Mouse (Mus musculus): ENCODE results near the gene Zfp462.

- TF ChIP-seq CTCF (IDR thresholded peaks at IDR 0.05; ENCODE audit: low read depth, low read length) (no peak), GATA1 (IDR thresholded peaks at IDR 0.05; ENCODE audit: borderline replicate concordance, low read length) (no peak), TAL1 (conservative IDR thresholded peaks at IDR 0.05; ENCODE audit: low read depth, low read length) (no peak), GATA2 (IDR thresholded peaks at IDR 0.05; ENCODE audit: borderline replicate concordance, low read depth, low read length) (no peak), POLR2AphosphoS5 (IDR thresholded peaks at IDR 0.05; ENCODE audit: insufficient replicate concordance, low read depth, low read length) (no peak)
These were observed 56.5 kb downstream of the Zfp462 start for GRCm38 (mm10) chr4:55001386-55001785.

All from G1E (cell line).